Mouse (Mus musculus) midbrain, postnatal 0 days (tissue): ENCODE measurements at regions not wholly inside any gene's neighbourhood (a gene's known extent, or its start where the extent isn't known, plus 50 kb on each side); places are given as distances from the start of the nearest gene placed in this dataset.

Experiments used
- ATAC-seq: fragments of 200-750 bp; cut with Nextera tagmentation; 2 replicates; pipeline ENCODE4 v1.8.0; 2017; ENCODE audit warnings: moderate number of reproducible peaks, mild to moderate bottlenecking, moderate TSS enrichment, moderate library complexity; ENCODE audit not compliant: low FRiP score
- DNase-seq: peaks from one replicate; pipeline ENCODE4 v3.0.0-alpha.2; 2015; ENCODE audit warnings: low spot score
- H3K27ac ChIP-seq: fragments of 300-500 bp; sonication (generic); 2 replicates; pipeline ENCODE4 v1.5.1; 2014; ENCODE audit warnings: low read depth, mild to moderate bottlenecking, low read length, mixed read lengths
- H3K27me3 ChIP-seq: fragments of 300-500 bp; sonication (generic); 2 replicates; pipeline ENCODE4 v1.6.1; 2014; ENCODE audit warnings: low read length, control low read depth, mixed read lengths; ENCODE audit not compliant: insufficient read depth
- H3K36me3 ChIP-seq: fragments of 300-500 bp; sonication (generic); 2 replicates; pipeline ENCODE4 v1.6.1; 2014; ENCODE audit warnings: low read length, control low read depth, mixed read lengths; ENCODE audit not compliant: insufficient read depth
- H3K4me1 ChIP-seq: fragments of 300-500 bp; sonication (generic); 2 replicates; pipeline ENCODE4 v1.6.1; 2014; ENCODE audit warnings: mild to moderate bottlenecking, control low read depth, antibody characterized with exemption, low read length, mixed read lengths; ENCODE audit not compliant: insufficient read depth
- H3K4me2 ChIP-seq: fragments of 300-500 bp; sonication (generic); 2 replicates; pipeline ENCODE4 v1.6.1; 2014; ENCODE audit warnings: low read depth, mild to moderate bottlenecking, low read length, mixed read lengths; ENCODE audit not compliant: poor library complexity, severe bottlenecking
- H3K4me3 ChIP-seq: fragments of 300-500 bp; sonication (generic); 2 replicates; pipeline ENCODE4 v1.5.1; 2014; ENCODE audit warnings: low read depth, mild to moderate bottlenecking, low read length, moderate library complexity
- H3K9ac ChIP-seq: fragments of 300-500 bp; sonication (generic); replicated peaks from 2 replicates; pipeline ENCODE4 v1.6.1; 2014; ENCODE audit warnings: mild to moderate bottlenecking, low read length, moderate library complexity, mixed read lengths; ENCODE audit not compliant: poor library complexity, severe bottlenecking
- H3K9me3 ChIP-seq: fragments of 300-500 bp; sonication (generic); 2 replicates; pipeline ENCODE4 v1.6.1; 2016; ENCODE audit warnings: low read length, control low read depth
- CTCF ChIP-seq: IDR thresholded peaks from 2 replicates; pipeline ENCODE4 v1.5.1; 2016; ENCODE audit warnings: antibody characterized with exemption, mild to moderate bottlenecking
- WGBS: fragments of 180-500 bp; shearing (Covaris S2); extraction: QIAGEN DNeasy Blood & Tissue Kit; methylation state at CpG from one replicate; pipeline ENCODE4 v1.1.7; 2014; 5-methylcytosine and 5-hydroxymethylcytosine counted together

GRCm38 (mm10) chr7:70972023-70972400 is 379.3 kb downstream of the Gm10295 start:
- DNase-seq = no peak
- Histone ChIP-seq H3K9ac (no peak overlapping the region), H3K4me1 (no peaks in the 10 kb centered on the region), H3K36me3 (no peaks in the 10 kb centered on the region), H3K4me3 (no peak overlapping the region), H3K4me2 (no peak overlapping the region), H3K27ac (no peak overlapping the region), H3K27me3 (no peaks in the 10 kb centered on the region), H3K9me3 (no peaks in the 10 kb centered on the region)
- TF ChIP-seq CTCF = no peak
- no peak for ATAC-seq
- WGBS = 60% methylated on average over 3 of the region's 3 CpGs

- H3K36me3 ChIP-seq = no peaks in the 10 kb centered on the region
- no peak overlapping the region for H3K9ac ChIP-seq
- no peaks in the 10 kb centered on the region for H3K27me3 ChIP-seq
- no peak overlapping the region for H3K4me3 ChIP-seq
- no peaks in the 10 kb centered on the region for H3K9me3 ChIP-seq
- no peak for ATAC-seq
- WGBS = 16% methylated on average over 6 of the region's 6 CpGs
- DNase-seq = no peak
- no peak overlapping the region for H3K27ac ChIP-seq
- no peak overlapping the region for H3K4me2 ChIP-seq
- no peaks in the 10 kb centered on the region for H3K4me1 ChIP-seq
- no peak for TF ChIP-seq CTCF
These were observed 379.8 kb downstream of the Gm10295 start for GRCm38 (mm10) chr7:70971323-70972022.

- no peaks in the 10 kb centered on the region for H3K27me3 ChIP-seq
- peak; percentile 43 for DNase-seq
- no peak overlapping the region for H3K4me3 ChIP-seq
- no peaks in the 10 kb centered on the region for H3K9me3 ChIP-seq
- no peak overlapping the region for H3K27ac ChIP-seq
- no peak overlapping the region for H3K4me2 ChIP-seq
- no peaks in the 10 kb centered on the region for H3K36me3 ChIP-seq
- no peaks in the 10 kb centered on the region for H3K4me1 ChIP-seq
- no peak for ATAC-seq
- no peak overlapping the region for H3K9ac ChIP-seq
- WGBS = 56% methylated on average over 4 of the region's 4 CpGs
- no peak for TF ChIP-seq CTCF
These were observed 398.8 kb downstream of the Gm10295 start for GRCm38 (mm10) chr7:70952318-70952959.

GRCm38 (mm10) chr7:70948281-70948680 is 403.0 kb downstream of the Gm10295 start:
- TF ChIP-seq CTCF = no peak
- no peaks in the 10 kb centered on the region for H3K27me3 ChIP-seq
- 54% methylated on average over 5 of the region's 5 CpGs for WGBS
- no peak overlapping the region for H3K4me2 ChIP-seq
- no peak overlapping the region for H3K9ac ChIP-seq
- ATAC-seq = no peak
- H3K27ac ChIP-seq = no peak overlapping the region
- no peaks in the 10 kb centered on the region for H3K4me1 ChIP-seq
- DNase-seq = no peak
- no peaks in the 10 kb centered on the region for H3K9me3 ChIP-seq
- H3K4me3 ChIP-seq = no peak overlapping the region
- H3K36me3 ChIP-seq = no peaks in the 10 kb centered on the region

- WGBS = 66% methylated on average over 2 of the region's 2 CpGs
- ATAC-seq (no peak), DNase-seq (peak; percentile 30)
- Histone ChIP-seq H3K4me2 (no peak overlapping the region), H3K9ac (no peak overlapping the region), H3K9me3 (no peaks in the 10 kb centered on the region), H3K4me3 (no peak overlapping the region), H3K4me1 (no peaks in the 10 kb centered on the region), H3K27ac (no peak overlapping the region), H3K27me3 (no peaks in the 10 kb centered on the region), H3K36me3 (no peaks in the 10 kb centered on the region)
- no peak for TF ChIP-seq CTCF
These were observed 405.0 kb downstream of the Gm10295 start for GRCm38 (mm10) chr7:70946260-70946659.

- Histone ChIP-seq H3K27me3 (no peaks in the 10 kb centered on the region), H3K9ac (no peak overlapping the region), H3K4me2 (no peak overlapping the region), H3K27ac (no peak overlapping the region), H3K4me3 (no peak overlapping the region), H3K9me3 (no peaks in the 10 kb centered on the region), H3K4me1 (no peaks in the 10 kb centered on the region), H3K36me3 (no peaks in the 10 kb centered on the region)
- DNase-seq (no peak), ATAC-seq (no peak)
- 26% methylated on average over 6 of the region's 6 CpGs for WGBS
- TF ChIP-seq CTCF = no peak
These were observed 420.4 kb downstream of the Gm10295 start for GRCm38 (mm10) chr7:70930911-70931310.
